Mouse (Mus musculus): Measurements from ENCODE around the gene Srrm3. TPM values are rescaled to one million over a fixed set of nuclear protein-coding genes. Genes with fewer than 3 reads are reported as not detected.

The Srrm3 gene
- polyA plus RNA-seq, 1 experiment from 2014 or later = 0.57 TPM

- no peak for ATAC-seq (ENCODE audit: low read depth)
- 15% methylated on average over 16 of the region's 16 CpGs for WGBS
- Histone ChIP-seq H3K4me1 (replicated peaks; ENCODE audit: control insufficient read depth, insufficient read depth, low read length) (peaks cover 15% of the 10 kb centered on the region), H3K9ac (ENCODE audit: low read length) (no peak overlapping the region), H3K36me3 (ENCODE audit: control insufficient read depth, insufficient read depth, low read length) (no peaks in the 10 kb centered on the region), H3K27ac (ENCODE audit: low read length) (no peak overlapping the region), H3K4me3 (ENCODE audit: low read length) (no peak overlapping the region), H3K27me3 (ENCODE audit: control insufficient read depth, insufficient read depth, low read depth, low read length) (peaks cover 37% of the 10 kb centered on the region), H3K4me2 (ENCODE audit: low read depth, low read length) (0 out of 2 replicates have a peak overlapping the region, but pooled peaks have one; percentile 8), H3K9me3 (ENCODE audit: control insufficient read depth, low read length) (no peaks in the 10 kb centered on the region)
These were observed 66.3 kb downstream of the Srrm3 start for GRCm38 (mm10) chr5:135872996-135873395.

- no peak overlapping the region for H3K4me2 ChIP-seq (ENCODE audit: low read depth, low read length)
- 57% methylated on average over 9 of the region's 9 CpGs for WGBS
- peaks cover 10% of the 10 kb centered on the region for H3K4me1 ChIP-seq (replicated peaks; ENCODE audit: control insufficient read depth, insufficient read depth, low read length)
- H3K36me3 ChIP-seq (ENCODE audit: control insufficient read depth, insufficient read depth, low read length) = no peaks in the 10 kb centered on the region
- H3K27ac ChIP-seq (ENCODE audit: low read length) = no peak overlapping the region
- no peaks in the 10 kb centered on the region for H3K9me3 ChIP-seq (ENCODE audit: control insufficient read depth, low read length)
- H3K4me3 ChIP-seq (ENCODE audit: low read length) = no peak overlapping the region
- no peak overlapping the region for H3K9ac ChIP-seq (ENCODE audit: low read length)
- ATAC-seq (ENCODE audit: low read depth) = no peak
- peaks cover 29% of the 10 kb centered on the region for H3K27me3 ChIP-seq (ENCODE audit: control insufficient read depth, insufficient read depth, low read depth, low read length)
These were observed 67.1 kb downstream of the Srrm3 start for GRCm38 (mm10) chr5:135873753-135874152.

GRCm38 (mm10) chr5:135877180-135877579 lies 70.5 kb downstream of the Srrm3 start:
- H3K36me3 ChIP-seq (ENCODE audit: control insufficient read depth, insufficient read depth, low read length) = no peaks in the 10 kb centered on the region
- no peak overlapping the region for H3K27ac ChIP-seq (ENCODE audit: low read length)
- 16% methylated on average over 8 of the region's 8 CpGs for WGBS
- H3K27me3 ChIP-seq (ENCODE audit: control insufficient read depth, insufficient read depth, low read depth, low read length) = peaks cover 5% of the 10 kb centered on the region
- peaks cover 20% of the 10 kb centered on the region for H3K4me1 ChIP-seq (replicated peaks; ENCODE audit: control insufficient read depth, insufficient read depth, low read length)
- no peak overlapping the region for H3K9ac ChIP-seq (ENCODE audit: low read length)
- peak overlapping the region; percentile 71 for H3K4me2 ChIP-seq (ENCODE audit: low read depth, low read length)
- no peaks in the 10 kb centered on the region for H3K9me3 ChIP-seq (ENCODE audit: control insufficient read depth, low read length)
- H3K4me3 ChIP-seq (ENCODE audit: low read length) = peak overlapping the region; percentile 52
- ATAC-seq (ENCODE audit: low read depth) = 0 out of 2 replicates have a peak, but pooled peaks have one; percentile 29

GRCm38 (mm10) chr5:135877831-135878231 lies 71.1 kb downstream of the Srrm3 start:
- peak; percentile 27 for ATAC-seq (ENCODE audit: low read depth)
- Histone ChIP-seq H3K9me3 (ENCODE audit: control insufficient read depth, low read length) (no peaks in the 10 kb centered on the region), H3K36me3 (ENCODE audit: control insufficient read depth, insufficient read depth, low read length) (no peaks in the 10 kb centered on the region), H3K27me3 (ENCODE audit: control insufficient read depth, insufficient read depth, low read depth, low read length) (peaks cover 4% of the 10 kb centered on the region; the same call in 1 of the 2 replicates), H3K27ac (ENCODE audit: low read length) (peak overlapping the region; percentile 24; the same call in 1 of the 2 replicates), H3K9ac (ENCODE audit: low read length) (peak overlapping the region; percentile 69), H3K4me1 (replicated peaks; ENCODE audit: control insufficient read depth, insufficient read depth, low read length) (peaks cover 20% of the 10 kb centered on the region), H3K4me3 (ENCODE audit: low read length) (peak overlapping the region; percentile 52), H3K4me2 (ENCODE audit: low read depth, low read length) (peak overlapping the region; percentile 71)
- under 1% methylated on average over 16 of the region's 16 CpGs for WGBS

GRCm38 (mm10) chr5:135879449-135880158 lies 72.9 kb downstream of the Srrm3 start:
- Histone ChIP-seq H3K27me3 (ENCODE audit: control insufficient read depth, insufficient read depth, low read depth, low read length) (no peaks in the 10 kb centered on the region), H3K36me3 (ENCODE audit: control insufficient read depth, insufficient read depth, low read length) (no peaks in the 10 kb centered on the region), H3K4me3 (ENCODE audit: low read length) (no peak overlapping the region), H3K9me3 (ENCODE audit: control insufficient read depth, low read length) (no peaks in the 10 kb centered on the region), H3K4me2 (ENCODE audit: low read depth, low read length) (no peak overlapping the region), H3K27ac (ENCODE audit: low read length) (peak overlapping the region; percentile 58), H3K4me1 (replicated peaks; ENCODE audit: control insufficient read depth, insufficient read depth, low read length) (peaks cover 20% of the 10 kb centered on the region), H3K9ac (ENCODE audit: low read length) (no peak overlapping the region)
- WGBS = 14% methylated on average over 13 of the region's 13 CpGs
- ATAC-seq (ENCODE audit: low read depth) = peak; percentile 90

- no peak overlapping the region for H3K4me3 ChIP-seq (ENCODE audit: low read length)
- 72% methylated on average over 6 of the region's 6 CpGs for WGBS
These were observed 78.0 kb downstream of the Srrm3 start for GRCm38 (mm10) chr5:135884641-135885040.

GRCm38 (mm10) chr5:135887675-135888102 lies 81.0 kb downstream of the Srrm3 start, which contains the start of gene Hspb1:
TSS of gene Hspb1 (plus strand) at chr5:135887919.
- Histone ChIP-seq H3K4me2 (ENCODE audit: low read depth, low read length) (peak within 1 kb of the TSS; percentile 76), H3K9me3 (ENCODE audit: control insufficient read depth, low read length) (no peaks in the 10 kb centered on the region), H3K27ac (ENCODE audit: low read length) (peak within 1 kb of the TSS; percentile 22; the same call in 1 of the 2 replicates), H3K36me3 (ENCODE audit: control insufficient read depth, insufficient read depth, low read length) (no peaks in the 10 kb centered on the region), H3K27me3 (ENCODE audit: control insufficient read depth, insufficient read depth, low read depth, low read length) (no peaks in the 10 kb centered on the region; the same call in 1 of the 2 replicates), H3K4me1 (replicated peaks; ENCODE audit: control insufficient read depth, insufficient read depth, low read length) (peaks cover 4% of the 10 kb centered on the region; the same call in 1 of the 2 replicates), H3K9ac (ENCODE audit: low read length) (peak within 1 kb of the TSS; percentile 58), H3K4me3 (ENCODE audit: low read length) (peak within 1 kb of the TSS; percentile 44)
- peak; percentile 91 for ATAC-seq (ENCODE audit: low read depth)
- under 1% methylated on average over 23 of the region's 24 CpGs for WGBS

More at GRCm38 (mm10) chr5:135884641-135885040, 78.0 kb downstream of the Srrm3 start:
- Histone ChIP-seq H3K9me3 (ENCODE audit: control insufficient read depth, low read length) (no peaks in the 10 kb centered on the region), H3K27ac (ENCODE audit: low read length) (no peak overlapping the region), H3K4me1 (replicated peaks; ENCODE audit: control insufficient read depth, insufficient read depth, low read length) (peaks cover 9% of the 10 kb centered on the region), H3K4me2 (ENCODE audit: low read depth, low read length) (no peak overlapping the region), H3K9ac (ENCODE audit: low read length) (no peak overlapping the region), H3K36me3 (ENCODE audit: control insufficient read depth, insufficient read depth, low read length) (no peaks in the 10 kb centered on the region), H3K27me3 (ENCODE audit: control insufficient read depth, insufficient read depth, low read depth, low read length) (no peaks in the 10 kb centered on the region; the same call in 1 of the 2 replicates)
- ATAC-seq (ENCODE audit: low read depth) = no peak

GRCm38 (mm10) chr5:135888405-135889215 lies 81.9 kb downstream of the Srrm3 start:
- peaks cover 4% of the 10 kb centered on the region; the same call in 1 of the 2 replicates for H3K4me1 ChIP-seq (replicated peaks; ENCODE audit: control insufficient read depth, insufficient read depth, low read length)
- no peaks in the 10 kb centered on the region for H3K9me3 ChIP-seq (ENCODE audit: control insufficient read depth, low read length)
- H3K4me3 ChIP-seq (ENCODE audit: low read length) = peak overlapping the region; percentile 44
- WGBS = 3% methylated on average over 30 of the region's 30 CpGs
- H3K4me2 ChIP-seq (ENCODE audit: low read depth, low read length) = peak overlapping the region; percentile 57
- H3K36me3 ChIP-seq (ENCODE audit: control insufficient read depth, insufficient read depth, low read length) = no peaks in the 10 kb centered on the region
- ATAC-seq (ENCODE audit: low read depth) = no peak
- H3K9ac ChIP-seq (ENCODE audit: low read length) = peak overlapping the region; percentile 58
- H3K27ac ChIP-seq (ENCODE audit: low read length) = no peak overlapping the region
- H3K27me3 ChIP-seq (ENCODE audit: control insufficient read depth, insufficient read depth, low read depth, low read length) = no peaks in the 10 kb centered on the region; the same call in 1 of the 2 replicates

- peaks cover 4% of the 10 kb centered on the region; the same call in 1 of the 2 replicates for H3K4me1 ChIP-seq (replicated peaks; ENCODE audit: control insufficient read depth, insufficient read depth, low read length)
- 42% methylated on average over 4 of the region's 4 CpGs for WGBS
These were observed 83.6 kb downstream of the Srrm3 start for GRCm38 (mm10) chr5:135890323-135890722.

More at GRCm38 (mm10) chr5:135890323-135890722, 83.6 kb downstream of the Srrm3 start:
- no peak overlapping the region for H3K9ac ChIP-seq (ENCODE audit: low read length)
- ATAC-seq (ENCODE audit: low read depth) = no peak
- no peaks in the 10 kb centered on the region; the same call in 1 of the 2 replicates for H3K27me3 ChIP-seq (ENCODE audit: control insufficient read depth, insufficient read depth, low read depth, low read length)
- no peak overlapping the region for H3K4me3 ChIP-seq (ENCODE audit: low read length)
- H3K27ac ChIP-seq (ENCODE audit: low read length) = no peak overlapping the region
- H3K36me3 ChIP-seq (ENCODE audit: control insufficient read depth, insufficient read depth, low read length) = no peaks in the 10 kb centered on the region
- no peak overlapping the region for H3K4me2 ChIP-seq (ENCODE audit: low read depth, low read length)
- H3K9me3 ChIP-seq (ENCODE audit: control insufficient read depth, low read length) = no peaks in the 10 kb centered on the region
